Mouse (Mus musculus) yolk sac, embryonic 10.5 days (tissue): ENCODE results near the gene Kansl1.
"Not testable (repeated sequence)": the region's sequence is repeated elsewhere in the genome, so short reads cannot be mapped to it uniquely, and the experiment has no call there.

Experiments used
- DNase-seq: peaks from one replicate; pipeline ENCODE4 v3.0.0-alpha.2; 2017; ENCODE audit warnings: low spot score

Kansl1 gene

GRCm38 (mm10) chr11:104468751-104469268 is at the start of gene Kansl1:
TSS of gene Kansl1 (minus strand) at chr11:104468861.
- no peak for DNase-seq

- DNase-seq = no peak
Observed at GRCm38 (mm10) chr11:104512436-104512835, 43.8 kb upstream of the Kansl1 start.

- DNase-seq = no peak
Observed at GRCm38 (mm10) chr11:104510606-104511005, 41.9 kb upstream of the Kansl1 start.

- no peak for DNase-seq
Observed at GRCm38 (mm10) chr11:104508455-104508854, 39.8 kb upstream of the Kansl1 start.

GRCm38 (mm10) chr11:104488292-104488691 is 19.6 kb upstream of the Kansl1 start:
- DNase-seq = no peak

- DNase-seq = no peak
Observed at GRCm38 (mm10) chr11:104481971-104482370, 13.3 kb upstream of the Kansl1 start.

- peak; percentile 45 for DNase-seq
Observed at GRCm38 (mm10) chr11:104479505-104479904, 10.8 kb upstream of the Kansl1 start.

- peak; percentile 94 for DNase-seq
Observed at GRCm38 (mm10) chr11:104469371-104469835, 742 bp upstream of the Kansl1 start.

- DNase-seq = no peak
Observed at GRCm38 (mm10) chr11:104467698-104468097, 963 bp downstream of the Kansl1 start.

GRCm38 (mm10) chr11:104461551-104461950 is 7.1 kb downstream of the Kansl1 start:
- no peak for DNase-seq

GRCm38 (mm10) chr11:104459671-104460070 is 9.0 kb downstream of the Kansl1 start:
- no peak for DNase-seq

- no peak for DNase-seq
Observed at GRCm38 (mm10) chr11:104458507-104458906, 10.2 kb downstream of the Kansl1 start.

- DNase-seq = no peak
Observed at GRCm38 (mm10) chr11:104452709-104453108, 16.0 kb downstream of the Kansl1 start.

GRCm38 (mm10) chr11:104451239-104451638 is 17.4 kb downstream of the Kansl1 start:
- no peak for DNase-seq

- DNase-seq = not testable (repeated sequence)
Observed at GRCm38 (mm10) chr11:104448499-104448898, 20.2 kb downstream of the Kansl1 start.

GRCm38 (mm10) chr11:104445538-104445937 is 23.1 kb downstream of the Kansl1 start:
- DNase-seq = no peak

GRCm38 (mm10) chr11:104445044-104445443 is 23.6 kb downstream of the Kansl1 start:
- no peak for DNase-seq

GRCm38 (mm10) chr11:104443359-104443758 is 25.3 kb downstream of the Kansl1 start:
- no peak for DNase-seq

- peak; percentile 95 for DNase-seq
Observed at GRCm38 (mm10) chr11:104442333-104443136, 26.1 kb downstream of the Kansl1 start.

GRCm38 (mm10) chr11:104441475-104442332 is 27.0 kb downstream of the Kansl1 start:
- peak; percentile 83 for DNase-seq

GRCm38 (mm10) chr11:104440521-104441474 is 27.9 kb downstream of the Kansl1 start:
- peak; percentile 21 for DNase-seq
